Mouse (Mus musculus) forebrain, embryonic 14.5 days (tissue): ENCODE results near the gene Fkbp4. TPM values are rescaled to one million over a fixed set of nuclear protein-coding genes. Genes with fewer than 3 reads are reported as not detected.

ENCODE experiments used
- ATAC-seq: fragments of 200-750 bp; cut with Nextera tagmentation; 2 replicates; pipeline ENCODE4 v1.8.0; 2017; ENCODE audit warnings: mild to moderate bottlenecking, moderate library complexity
- DNase-seq: peaks from one replicate; pipeline ENCODE4 v3.0.0-alpha.2; 2015; ENCODE audit warnings: low spot score
- H3K27ac ChIP-seq: fragments of 300-500 bp; sonication (generic); 2 replicates; pipeline ENCODE4 v1.5.1; 2014; ENCODE audit warnings: low read depth, mild to moderate bottlenecking, control low read depth, low read length, moderate library complexity
- H3K27me3 ChIP-seq: fragments of 300-500 bp; sonication (generic); replicated peaks from 2 replicates; pipeline ENCODE4 v1.6.1; 2014; ENCODE audit warnings: low read length, control low read depth, mixed read lengths; ENCODE audit not compliant: control insufficient read depth, insufficient read depth
- H3K36me3 ChIP-seq: fragments of 300-500 bp; sonication (generic); 2 replicates; pipeline ENCODE4 v1.6.1; 2014; ENCODE audit warnings: low read length, control low read depth; ENCODE audit not compliant: control insufficient read depth, insufficient read depth
- H3K4me1 ChIP-seq: fragments of 300-500 bp; sonication (generic); 2 replicates; pipeline ENCODE4 v1.6.1; 2014; ENCODE audit warnings: antibody characterized with exemption, low read length, control low read depth; ENCODE audit not compliant: control insufficient read depth, insufficient read depth
- H3K4me2 ChIP-seq: fragments of 300-500 bp; sonication (generic); 2 replicates; pipeline ENCODE4 v1.6.1; 2014; ENCODE audit warnings: mild to moderate bottlenecking, control low read depth, low read length
- H3K4me3 ChIP-seq: fragments of 300-500 bp; sonication (generic); 2 replicates; pipeline ENCODE4 v1.5.1; 2014; ENCODE audit warnings: low read depth, low read length, control low read depth
- H3K9ac ChIP-seq: fragments of 300-500 bp; sonication (generic); 2 replicates; pipeline ENCODE4 v1.6.1; 2014; ENCODE audit warnings: mild to moderate bottlenecking, low read length, control low read depth, moderate library complexity
- H3K9me3 ChIP-seq: fragments of 300-500 bp; sonication (generic); replicated peaks from 2 replicates; pipeline ENCODE4 v1.6.1; 2016; ENCODE audit warnings: low read length, control low read depth, mixed read lengths; ENCODE audit not compliant: control insufficient read depth
- WGBS: fragments of 180-500 bp; shearing (Covaris S2); extraction: QIAGEN DNeasy Blood & Tissue Kit; methylation state at CpG from one replicate; pipeline ENCODE4 v1.1.7; 2014; 5-methylcytosine and 5-hydroxymethylcytosine counted together
- polyA plus RNA-seq: library from polyadenylated mRNA; unstranded; fragments of >200 nt; fragmentation: Nextera tagmentation; extraction: Ambion mirVana; gene quantifications from 2 replicates; pipeline ENCODE4 v1.2.1, GENCODE M21; 2014

Gene Fkbp4
- polyA plus RNA-seq, 1 experiment from 2014 or later, result 366 TPM

DNA sequence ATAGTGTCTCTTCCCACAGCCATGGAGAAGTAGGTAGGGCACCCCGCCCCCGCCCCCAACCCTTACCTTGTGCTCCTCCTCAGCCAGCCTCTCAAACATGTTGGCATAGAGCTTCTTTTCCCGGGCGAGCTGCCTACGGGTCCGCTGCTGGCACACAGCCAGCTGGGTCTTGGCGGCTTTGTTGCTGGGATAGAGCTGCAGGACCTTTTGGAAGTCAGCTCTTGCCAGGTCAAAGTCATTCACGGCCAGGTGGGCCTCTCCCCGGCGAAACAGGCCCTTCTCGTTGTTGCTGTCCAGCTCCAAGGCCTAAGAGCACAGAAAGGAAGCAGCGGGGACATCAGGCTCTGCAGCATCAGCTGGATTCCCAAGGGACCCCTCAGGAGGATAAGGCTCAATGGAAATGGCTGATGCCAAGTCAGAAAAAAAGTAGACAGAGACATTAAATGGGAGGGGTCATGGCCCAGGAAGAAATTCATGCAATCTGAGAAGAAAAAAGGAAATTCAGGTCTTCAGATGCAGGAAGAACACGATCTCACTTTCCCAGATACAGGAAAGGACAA, 6.0 kb downstream of the Fkbp4 start:
- Histone ChIP-seq H3K27me3 (no peaks in the 10 kb centered on the region), H3K27ac (no peak overlapping the region), H3K4me1 (peaks cover 7% of the 10 kb centered on the region), H3K4me2 (no peak overlapping the region), H3K9ac (no peak overlapping the region), H3K4me3 (no peak overlapping the region), H3K9me3 (no peaks in the 10 kb centered on the region), H3K36me3 (peaks cover 84% of the 10 kb centered on the region)
- WGBS, result 77% methylated on average over 13 of the region's 13 CpGs
- DNase-seq (no peak), ATAC-seq (no peak)

GRCm38 (mm10) chr6:128429826-128430225, 8.7 kb downstream of the Fkbp4 start:
- no peak for ATAC-seq
- 92% methylated on average over 6 of the region's 6 CpGs for WGBS

GRCm38 (mm10) chr6:128429300-128429699, 9.2 kb downstream of the Fkbp4 start:
- 98% methylated on average over 2 of the region's 2 CpGs for WGBS
- Histone ChIP-seq H3K4me3 (no peak overlapping the region), H3K27me3 (no peaks in the 10 kb centered on the region), H3K36me3 (peaks cover 62% of the 10 kb centered on the region), H3K4me1 (peaks cover 3% of the 10 kb centered on the region; the same call in 1 of the 2 replicates), H3K27ac (no peak overlapping the region), H3K9me3 (no peaks in the 10 kb centered on the region), H3K4me2 (no peak overlapping the region), H3K9ac (no peak overlapping the region)
- ATAC-seq (no peak), DNase-seq (no peak)

More at GRCm38 (mm10) chr6:128429826-128430225, 8.7 kb downstream of the Fkbp4 start:
- H3K27ac ChIP-seq, result no peak overlapping the region
- H3K9me3 ChIP-seq, result no peaks in the 10 kb centered on the region
- H3K4me1 ChIP-seq, result peaks cover 3% of the 10 kb centered on the region; the same call in 1 of the 2 replicates
- no peak overlapping the region for H3K4me3 ChIP-seq
- DNase-seq, result no peak
- no peak overlapping the region for H3K4me2 ChIP-seq
- no peak overlapping the region for H3K9ac ChIP-seq
- no peaks in the 10 kb centered on the region for H3K27me3 ChIP-seq
- H3K36me3 ChIP-seq, result peaks cover 67% of the 10 kb centered on the region

DNA sequence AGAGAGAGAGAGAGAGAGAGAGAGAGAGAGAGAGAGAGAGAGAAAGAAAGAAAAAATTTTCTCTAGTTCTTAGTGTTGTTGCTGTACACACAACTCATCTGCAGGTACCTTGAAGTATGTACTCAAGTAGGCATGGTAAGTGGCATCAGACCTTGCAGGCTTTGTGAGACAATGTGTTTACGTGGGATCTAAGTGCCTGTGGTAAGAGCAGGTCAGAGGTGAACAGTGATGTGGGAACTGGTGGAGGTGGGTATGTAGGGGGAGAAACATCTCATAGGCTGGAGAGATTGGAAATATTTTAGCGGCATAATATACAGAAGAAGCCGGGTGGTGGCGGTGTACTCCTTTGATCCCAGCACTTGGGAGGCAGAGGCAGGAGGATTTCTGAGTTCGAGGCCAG, 10.9 kb downstream of the Fkbp4 start:
- Histone ChIP-seq H3K9ac (no peak overlapping the region), H3K36me3 (peaks cover 45% of the 10 kb centered on the region)
- no peak for ATAC-seq

GRCm38 (mm10) chr6:128425046-128425445, 13.4 kb downstream of the Fkbp4 start:
- 20% methylated on average over 9 of the region's 9 CpGs for WGBS
- no peak; the same call in 1 of the 2 replicates for ATAC-seq

More for the DNA sequence above, 10.9 kb downstream of the Fkbp4 start:
- H3K4me2 ChIP-seq, result no peak overlapping the region
- WGBS, result 93% methylated on average over 5 of the region's 5 CpGs
- H3K4me3 ChIP-seq, result no peak overlapping the region
- H3K9me3 ChIP-seq, result no peaks in the 10 kb centered on the region
- no peak for DNase-seq
- no peak overlapping the region for H3K27ac ChIP-seq
- no peaks in the 10 kb centered on the region for H3K27me3 ChIP-seq
- peaks cover 3% of the 10 kb centered on the region; the same call in 1 of the 2 replicates for H3K4me1 ChIP-seq

DNA sequence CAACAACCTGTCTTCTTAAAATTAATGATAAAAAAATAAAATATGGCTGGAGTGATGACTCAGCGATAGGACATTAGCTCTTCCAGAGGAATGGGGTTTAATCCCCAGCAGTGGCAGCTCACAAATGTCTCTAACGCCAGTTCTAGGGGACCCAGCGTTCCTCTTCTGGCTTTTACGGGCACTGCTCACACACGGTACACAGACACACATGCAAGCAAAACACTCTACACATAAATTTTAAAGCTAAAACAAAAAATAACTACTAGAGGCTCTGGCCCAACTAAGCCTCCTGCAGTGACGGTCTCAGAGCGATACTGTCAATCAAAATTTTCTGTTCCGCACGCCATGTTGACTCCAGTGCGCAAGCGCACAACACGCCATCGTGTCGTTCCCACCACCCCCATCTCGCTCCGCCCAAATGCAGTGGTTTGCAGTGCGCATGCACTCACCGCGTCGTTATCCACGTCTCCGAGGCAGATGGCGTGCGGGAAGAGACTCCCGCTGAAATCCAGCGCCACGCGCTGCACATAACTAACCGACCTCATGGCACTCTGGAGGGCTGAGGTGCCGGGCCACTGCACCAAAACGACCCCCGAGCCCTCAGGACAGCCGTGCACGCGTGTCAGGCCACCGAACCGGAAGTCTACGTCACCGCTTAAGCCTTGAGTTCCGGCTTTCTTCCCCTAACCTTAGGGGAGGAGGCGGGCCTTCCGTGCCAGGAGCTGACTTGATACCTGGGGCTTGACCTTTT, 14.0 kb downstream of the Fkbp4 start, which contains the start of gene Itfg2:
Gene Itfg2 (minus strand): TSS at position 663 of the 751 bp plus-strand sequence.
- peak; percentile 96 for ATAC-seq
- WGBS, result under 1% methylated on average over 42 of the region's 42 CpGs

More at GRCm38 (mm10) chr6:128425046-128425445, 13.4 kb downstream of the Fkbp4 start:
- Histone ChIP-seq H3K4me2 (peak overlapping the region; percentile 59), H3K4me3 (peak overlapping the region; percentile 55), H3K27me3 (no peaks in the 10 kb centered on the region), H3K4me1 (peaks cover 3% of the 10 kb centered on the region; the same call in 1 of the 2 replicates), H3K9ac (peak overlapping the region; percentile 75), H3K9me3 (no peaks in the 10 kb centered on the region), H3K27ac (no peak overlapping the region; the same call in 1 of the 2 replicates), H3K36me3 (peaks cover 21% of the 10 kb centered on the region)
- DNase-seq, result no peak

GRCm38 (mm10) chr6:128423496-128424268, 14.8 kb downstream of the Fkbp4 start:
- H3K4me3 ChIP-seq, result peak overlapping the region; percentile 55
- H3K27ac ChIP-seq, result peak overlapping the region; percentile 97
- H3K4me1 ChIP-seq, result peaks cover 3% of the 10 kb centered on the region; the same call in 1 of the 2 replicates
- no peaks in the 10 kb centered on the region for H3K9me3 ChIP-seq
- peak overlapping the region; percentile 75 for H3K9ac ChIP-seq
- 45% methylated on average over 15 of the region's 16 CpGs for WGBS
- ATAC-seq (peak; percentile 45), DNase-seq (peak; percentile 27)
- H3K36me3 ChIP-seq, result peaks cover 7% of the 10 kb centered on the region
- peak overlapping the region; percentile 59 for H3K4me2 ChIP-seq
- no peaks in the 10 kb centered on the region for H3K27me3 ChIP-seq

More for the DNA sequence above, 14.0 kb downstream of the Fkbp4 start, which contains the start of gene Itfg2:
- H3K9me3 ChIP-seq, result no peaks in the 10 kb centered on the region
- peak; percentile 99 for DNase-seq
- peaks cover 15% of the 10 kb centered on the region for H3K36me3 ChIP-seq
- H3K4me2 ChIP-seq, result peak within 1 kb of the TSS; percentile 59
- peaks cover 3% of the 10 kb centered on the region; the same call in 1 of the 2 replicates for H3K4me1 ChIP-seq
- H3K9ac ChIP-seq, result peak within 1 kb of the TSS; percentile 75
- H3K27me3 ChIP-seq, result no peaks in the 10 kb centered on the region
- H3K27ac ChIP-seq, result peak within 1 kb of the TSS; percentile 97
- peak within 1 kb of the TSS; percentile 55 for H3K4me3 ChIP-seq

GRCm38 (mm10) chr6:128421480-128421879, 17.0 kb downstream of the Fkbp4 start:
- 87% methylated on average over 3 of the region's 3 CpGs for WGBS
- Histone ChIP-seq H3K4me3 (no peak overlapping the region), H3K27me3 (no peaks in the 10 kb centered on the region), H3K9me3 (no peaks in the 10 kb centered on the region), H3K27ac (no peak overlapping the region), H3K9ac (no peak overlapping the region), H3K4me1 (peaks cover 3% of the 10 kb centered on the region; the same call in 1 of the 2 replicates), H3K4me2 (no peak overlapping the region), H3K36me3 (no peaks in the 10 kb centered on the region)
- DNase-seq (no peak), ATAC-seq (no peak)
